Mouse (Mus musculus): Measurements from ENCODE around the gene H2-Q10. TPM values are rescaled to one million over a fixed set of nuclear protein-coding genes. Genes with fewer than 3 reads are reported as not detected.
"Not testable (repeated sequence)": the region's sequence is repeated elsewhere in the genome, so short reads cannot be mapped to it uniquely, and the experiment has no call there.

H2-Q10 gene
- polyA plus RNA-seq (2012; rRNA removed) = 11.4 and 12.9 TPM in 2 replicates

- H3K4me1 ChIP-seq (ENCODE audit: control insufficient read depth, insufficient read depth, low read length) = no peaks in the 10 kb centered on the region
- no peak for TF ChIP-seq POLR2A (IDR thresholded peaks at IDR 0.05; ENCODE audit: borderline replicate concordance, extremely low read depth, low read depth, low read length)
- no peak for TF ChIP-seq CTCF (IDR thresholded peaks at IDR 0.05; ENCODE audit: insufficient read depth, low read length)
- WGBS = 3% methylated on average over 79 of the region's 80 CpGs
- H3K4me3 ChIP-seq (replicated peaks; ENCODE audit: extremely low read depth, low read depth, low read length) = no peak within 1 kb of the TSS
- DNase-seq = no peak
These were observed at the start of gene H2-Q10 for GRCm38 (mm10) chr17:35469842-35470751. H2-Q10 (plus strand) TSS chr17:35470089.

- DNase-seq = peak; percentile 48
- peak; percentile 55 for TF ChIP-seq CTCF (IDR thresholded peaks at IDR 0.05; ENCODE audit: insufficient read depth, low read length)
- not testable (repeated sequence) for H3K4me3 ChIP-seq (replicated peaks; ENCODE audit: extremely low read depth, low read depth, low read length); H3K4me1 ChIP-seq (ENCODE audit: control insufficient read depth, insufficient read depth, low read length)
- WGBS = 13% methylated on average over 11 of the region's 11 CpGs
These were observed 49.6 kb upstream of the H2-Q10 start for GRCm38 (mm10) chr17:35420206-35420810.

- DNase-seq; H3K4me3 ChIP-seq (replicated peaks; ENCODE audit: extremely low read depth, low read depth, low read length); H3K4me1 ChIP-seq (ENCODE audit: control insufficient read depth, insufficient read depth, low read length): not testable (repeated sequence)
- 92% methylated on average over 4 of the region's 4 CpGs for WGBS
These were observed 48.6 kb upstream of the H2-Q10 start for GRCm38 (mm10) chr17:35421331-35421730.

GRCm38 (mm10) chr17:35422360-35422759, 47.5 kb upstream of the H2-Q10 start:
- WGBS = 92% methylated on average over 5 of the region's 5 CpGs
- not testable (repeated sequence) for H3K4me3 ChIP-seq (replicated peaks; ENCODE audit: extremely low read depth, low read depth, low read length); H3K4me1 ChIP-seq (ENCODE audit: control insufficient read depth, insufficient read depth, low read length); DNase-seq

GRCm38 (mm10) chr17:35423131-35423810, 46.6 kb upstream of the H2-Q10 start:
- not testable (repeated sequence) for H3K4me1 ChIP-seq (ENCODE audit: control insufficient read depth, insufficient read depth, low read length); DNase-seq
- WGBS = 57% methylated on average over 3 of the region's 3 CpGs

GRCm38 (mm10) chr17:35424106-35424505, 45.8 kb upstream of the H2-Q10 start:
- not testable (repeated sequence) for DNase-seq; H3K4me1 ChIP-seq (ENCODE audit: control insufficient read depth, insufficient read depth, low read length); H3K4me3 ChIP-seq (replicated peaks; ENCODE audit: extremely low read depth, low read depth, low read length)
- WGBS = 89% methylated on average over 3 of the region's 3 CpGs

More at GRCm38 (mm10) chr17:35423131-35423810, 46.6 kb upstream of the H2-Q10 start:
- H3K4me3 ChIP-seq (replicated peaks; ENCODE audit: extremely low read depth, low read depth, low read length) = not testable (repeated sequence)

GRCm38 (mm10) chr17:35424624-35425416, 45.1 kb upstream of the H2-Q10 start, which contains the start of gene H2-Q6:
H2-Q6 (plus strand) TSS chr17:35424850.
- DNase-seq = peak; percentile 72
- 3% methylated on average over 61 of the region's 66 CpGs for WGBS
- peak within 1 kb of the TSS; percentile 81 for H3K4me3 ChIP-seq (replicated peaks; ENCODE audit: extremely low read depth, low read depth, low read length)
- peak; percentile 83; the same call in 1 of the 2 replicates for TF ChIP-seq POLR2A (IDR thresholded peaks at IDR 0.05; ENCODE audit: borderline replicate concordance, extremely low read depth, low read depth, low read length)
- H3K4me1 ChIP-seq (ENCODE audit: control insufficient read depth, insufficient read depth, low read length) = not testable (repeated sequence)

- peak; percentile 31 for DNase-seq
- H3K4me3 ChIP-seq (replicated peaks; ENCODE audit: extremely low read depth, low read depth, low read length) = peak overlapping the region; percentile 53
- not testable (repeated sequence) for H3K4me1 ChIP-seq (ENCODE audit: control insufficient read depth, insufficient read depth, low read length)
- 23% methylated on average over 28 of the region's 28 CpGs for WGBS
These were observed 44.4 kb upstream of the H2-Q10 start for GRCm38 (mm10) chr17:35425474-35425873.

GRCm38 (mm10) chr17:35428883-35429282, 41.0 kb upstream of the H2-Q10 start:
- not testable (repeated sequence) for H3K4me3 ChIP-seq (replicated peaks; ENCODE audit: extremely low read depth, low read depth, low read length); DNase-seq; H3K4me1 ChIP-seq (ENCODE audit: control insufficient read depth, insufficient read depth, low read length)
- WGBS = 90% methylated on average over 6 of the region's 6 CpGs

GRCm38 (mm10) chr17:35430671-35431070, 39.2 kb upstream of the H2-Q10 start:
- WGBS = 88% methylated on average over 6 of the region's 6 CpGs
- H3K4me3 ChIP-seq (replicated peaks; ENCODE audit: extremely low read depth, low read depth, low read length); H3K4me1 ChIP-seq (ENCODE audit: control insufficient read depth, insufficient read depth, low read length); DNase-seq: not testable (repeated sequence)

- H3K4me3 ChIP-seq (replicated peaks; ENCODE audit: extremely low read depth, low read depth, low read length); H3K4me1 ChIP-seq (ENCODE audit: control insufficient read depth, insufficient read depth, low read length); DNase-seq: not testable (repeated sequence)
- WGBS = 81% methylated on average over 3 of the region's 3 CpGs
These were observed 37.7 kb upstream of the H2-Q10 start for GRCm38 (mm10) chr17:35432167-35432566.

All from lung, adult 2 months (tissue).